Mouse (Mus musculus) hindbrain, embryonic 10.5 days (tissue): Measurements from ENCODE around the gene Galk2. TPM values are rescaled to one million over a fixed set of nuclear protein-coding genes. Genes with fewer than 3 reads are reported as not detected.

Source experiments
- DNase-seq: peaks from one replicate; pipeline ENCODE4 v3.0.0-alpha.2; 2017; ENCODE audit warnings: low spot score
- H3K27ac ChIP-seq: fragments of 300-500 bp; sonication (generic); 2 replicates; pipeline ENCODE4 v1.5.1; 2016; ENCODE audit warnings: mild to moderate bottlenecking, moderate library complexity
- H3K27me3 ChIP-seq: fragments of 300-500 bp; sonication (generic); 2 replicates; pipeline ENCODE4 v1.6.1; 2016; ENCODE audit warnings: mild to moderate bottlenecking; ENCODE audit not compliant: poor library complexity, insufficient read depth, severe bottlenecking
- H3K36me3 ChIP-seq: fragments of 300-500 bp; sonication (generic); 2 replicates; pipeline ENCODE4 v1.6.1; 2016; ENCODE audit warnings: mild to moderate bottlenecking, moderate library complexity
- H3K4me1 ChIP-seq: fragments of 300-500 bp; sonication (generic); replicated peaks from 2 replicates; pipeline ENCODE4 v1.6.1; 2016; ENCODE audit warnings: mild to moderate bottlenecking
- H3K4me3 ChIP-seq: fragments of 300-500 bp; sonication (generic); 2 replicates; pipeline ENCODE4 v1.5.1; 2016; ENCODE audit warnings: mild to moderate bottlenecking, moderate library complexity
- H3K9me3 ChIP-seq: fragments of 300-500 bp; sonication (generic); 2 replicates; pipeline ENCODE4 v1.6.1; 2016; ENCODE audit warnings: mild to moderate bottlenecking, moderate library complexity
- WGBS: fragments of 180-500 bp; shearing (Covaris S2); methylation state at CpG from one replicate; pipeline ENCODE4 v1.1.7; 2016; 5-methylcytosine and 5-hydroxymethylcytosine counted together
- polyA plus RNA-seq: library from polyadenylated mRNA; unstranded; fragments of >200 nt; fragmentation: Nextera tagmentation; extraction: Ambion mirVana; gene quantifications from 2 replicates; pipeline ENCODE4 v1.2.1, GENCODE M21; 2016

Gene Galk2
- 32.3 and 34.3 TPM in 2 replicates for polyA plus RNA-seq

GRCm38 (mm10) chr2:125858521-125859280 is at the start of gene Galk2, which contains the start of gene Cops2:
Galk2 (plus strand) TSS chr2:125859109.
Cops2 (minus strand) TSS chr2:125859139.
- H3K4me1 ChIP-seq = peaks cover 16% of the 10 kb centered on the region
- peak within 1 kb of the TSS; percentile 99 for H3K4me3 ChIP-seq
- H3K9me3 ChIP-seq = no peaks in the 10 kb centered on the region
- H3K27me3 ChIP-seq = no peaks in the 10 kb centered on the region
- no peaks in the 10 kb centered on the region for H3K36me3 ChIP-seq
- peak within 1 kb of the TSS; percentile 97 for H3K27ac ChIP-seq
- under 1% methylated on average over 53 of the region's 54 CpGs for WGBS
- peak; percentile 94 for DNase-seq

GRCm38 (mm10) chr2:125809551-125809950 is 49.4 kb upstream of the Galk2 start:
- Histone ChIP-seq H3K36me3 (no peaks in the 10 kb centered on the region), H3K27me3 (no peaks in the 10 kb centered on the region), H3K4me3 (no peak overlapping the region), H3K4me1 (no peaks in the 10 kb centered on the region), H3K9me3 (peaks cover 8% of the 10 kb centered on the region; the same call in 1 of the 2 replicates), H3K27ac (no peak overlapping the region)
- WGBS = 80% methylated on average over 7 of the region's 7 CpGs
- DNase-seq = peak; percentile 12

- H3K4me3 ChIP-seq = no peak overlapping the region
- no peaks in the 10 kb centered on the region for H3K27me3 ChIP-seq
- H3K27ac ChIP-seq = no peak overlapping the region
- H3K9me3 ChIP-seq = 0 out of 2 replicates have a peak, but pooled peaks cover 2% of the 10 kb centered on the region
- H3K36me3 ChIP-seq = no peaks in the 10 kb centered on the region
- WGBS = 85% methylated on average over 2 of the region's 2 CpGs
- no peak for DNase-seq
- H3K4me1 ChIP-seq = no peaks in the 10 kb centered on the region
These were observed 47.6 kb upstream of the Galk2 start for GRCm38 (mm10) chr2:125811332-125811731.

- WGBS = 83% methylated on average over 9 of the region's 9 CpGs
- no peaks in the 10 kb centered on the region for H3K36me3 ChIP-seq
- H3K4me3 ChIP-seq = no peak overlapping the region
- H3K4me1 ChIP-seq = no peaks in the 10 kb centered on the region
- no peak for DNase-seq
- no peaks in the 10 kb centered on the region for H3K27me3 ChIP-seq
- H3K9me3 ChIP-seq = no peaks in the 10 kb centered on the region
- no peak overlapping the region for H3K27ac ChIP-seq
These were observed 44.8 kb upstream of the Galk2 start for GRCm38 (mm10) chr2:125813972-125814595.

GRCm38 (mm10) chr2:125820397-125820796 is 38.5 kb upstream of the Galk2 start:
- Histone ChIP-seq H3K4me3 (no peak overlapping the region), H3K9me3 (no peaks in the 10 kb centered on the region), H3K36me3 (no peaks in the 10 kb centered on the region), H3K4me1 (no peaks in the 10 kb centered on the region), H3K27me3 (no peaks in the 10 kb centered on the region), H3K27ac (no peak overlapping the region)
- DNase-seq = no peak
- WGBS = 87% methylated on average over 4 of the region's 4 CpGs

- DNase-seq = no peak
- Histone ChIP-seq H3K36me3 (peaks cover 25% of the 10 kb centered on the region), H3K27me3 (no peaks in the 10 kb centered on the region), H3K9me3 (no peaks in the 10 kb centered on the region), H3K4me1 (no peaks in the 10 kb centered on the region), H3K27ac (no peak overlapping the region), H3K4me3 (no peak overlapping the region)
- 43% methylated on average over 4 of the region's 4 CpGs for WGBS
These were observed 32.7 kb upstream of the Galk2 start for GRCm38 (mm10) chr2:125826201-125826600.

- Histone ChIP-seq H3K9me3 (no peaks in the 10 kb centered on the region), H3K4me3 (no peak overlapping the region), H3K27ac (no peak overlapping the region), H3K27me3 (no peaks in the 10 kb centered on the region), H3K36me3 (peaks cover 42% of the 10 kb centered on the region), H3K4me1 (no peaks in the 10 kb centered on the region)
- no peak for DNase-seq
- 90% methylated on average over 4 of the region's 4 CpGs for WGBS
These were observed 31.0 kb upstream of the Galk2 start for GRCm38 (mm10) chr2:125827898-125828297.

GRCm38 (mm10) chr2:125829924-125830323 is 29.0 kb upstream of the Galk2 start:
- Histone ChIP-seq H3K27ac (no peak overlapping the region), H3K9me3 (no peaks in the 10 kb centered on the region), H3K4me3 (no peak overlapping the region), H3K27me3 (no peaks in the 10 kb centered on the region), H3K36me3 (peaks cover 62% of the 10 kb centered on the region), H3K4me1 (no peaks in the 10 kb centered on the region)
- no peak for DNase-seq
- WGBS = 93% methylated on average over 2 of the region's 2 CpGs

- H3K4me3 ChIP-seq = no peak overlapping the region
- DNase-seq = no peak
- no peaks in the 10 kb centered on the region for H3K27me3 ChIP-seq
- H3K36me3 ChIP-seq = peaks cover 90% of the 10 kb centered on the region
- 96% methylated on average over 7 of the region's 7 CpGs for WGBS
- H3K9me3 ChIP-seq = no peaks in the 10 kb centered on the region
- H3K4me1 ChIP-seq = no peaks in the 10 kb centered on the region
- no peak overlapping the region for H3K27ac ChIP-seq
These were observed 20.8 kb upstream of the Galk2 start for GRCm38 (mm10) chr2:125838091-125838490.

GRCm38 (mm10) chr2:125838708-125839284 is 20.1 kb upstream of the Galk2 start:
- WGBS = 91% methylated on average over 2 of the region's 2 CpGs

GRCm38 (mm10) chr2:125851237-125851636 is 7.7 kb upstream of the Galk2 start:
- Histone ChIP-seq H3K4me1 (no peaks in the 10 kb centered on the region), H3K4me3 (no peak overlapping the region), H3K36me3 (peaks cover 32% of the 10 kb centered on the region), H3K27ac (no peak overlapping the region), H3K27me3 (no peaks in the 10 kb centered on the region), H3K9me3 (no peaks in the 10 kb centered on the region)
- no peak for DNase-seq
- 86% methylated on average over 2 of the region's 2 CpGs for WGBS

More at GRCm38 (mm10) chr2:125838708-125839284, 20.1 kb upstream of the Galk2 start:
- Histone ChIP-seq H3K9me3 (no peaks in the 10 kb centered on the region), H3K27me3 (no peaks in the 10 kb centered on the region), H3K4me1 (no peaks in the 10 kb centered on the region), H3K27ac (no peak overlapping the region), H3K4me3 (no peak overlapping the region), H3K36me3 (peaks cover 90% of the 10 kb centered on the region)
- no peak for DNase-seq

GRCm38 (mm10) chr2:125857707-125858106 is 1.2 kb upstream of the Galk2 start:
- WGBS = 49% methylated on average over 3 of the region's 3 CpGs
- Histone ChIP-seq H3K4me3 (peak overlapping the region; percentile 99), H3K27me3 (no peaks in the 10 kb centered on the region), H3K4me1 (peaks cover 16% of the 10 kb centered on the region), H3K9me3 (no peaks in the 10 kb centered on the region), H3K27ac (no peak overlapping the region), H3K36me3 (no peaks in the 10 kb centered on the region)
- no peak for DNase-seq

GRCm38 (mm10) chr2:125863799-125864198 is 4.9 kb downstream of the Galk2 start:
- H3K4me3 ChIP-seq = no peak overlapping the region
- no peaks in the 10 kb centered on the region for H3K36me3 ChIP-seq
- H3K4me1 ChIP-seq = peaks cover 22% of the 10 kb centered on the region
- H3K27ac ChIP-seq = no peak overlapping the region
- 81% methylated on average over 3 of the region's 3 CpGs for WGBS
- no peaks in the 10 kb centered on the region for H3K9me3 ChIP-seq
- H3K27me3 ChIP-seq = no peaks in the 10 kb centered on the region
- DNase-seq = no peak
